Mouse (Mus musculus) liver, embryonic 14.5 days (tissue): ENCODE results near the gene Plxnb2. TPM values are rescaled to one million over a fixed set of nuclear protein-coding genes. Genes with fewer than 3 reads are reported as not detected.

ENCODE experiments used
- ATAC-seq: fragments of 200-750 bp; cut with Nextera tagmentation; 2 replicates; pipeline ENCODE4 v1.8.0; 2017; ENCODE audit warnings: moderate number of reproducible peaks, mild to moderate bottlenecking, moderate library complexity; ENCODE audit not compliant: insufficient read depth
- DNase-seq, 3 experiments: peaks; one replicate each; pipeline ENCODE4 v3.0.0-alpha.2; 2012 to 2013; ENCODE audit warnings: low read depth in 3 of 3, low spot score in 3 of 3
- H3K27ac ChIP-seq: fragments of 300-500 bp; sonication (generic); 2 replicates; pipeline ENCODE4 v1.5.1; 2014; ENCODE audit warnings: moderate library complexity, mild to moderate bottlenecking, control low read depth, inconsistent platforms
- H3K27me3 ChIP-seq: fragments of 300-500 bp; sonication (generic); 2 replicates; pipeline ENCODE4 v1.6.1; 2014; ENCODE audit warnings: mild to moderate bottlenecking, low read length, moderate library complexity; ENCODE audit not compliant: control insufficient read depth, insufficient read depth
- H3K36me3 ChIP-seq: fragments of 300-500 bp; sonication (generic); replicated peaks from 2 replicates; pipeline ENCODE4 v1.6.1; 2014; ENCODE audit warnings: low read depth; ENCODE audit not compliant: control insufficient read depth, insufficient read depth
- H3K4me1 ChIP-seq, 2 experiments: fragments of 200-500 bp in 1 of 2; fragments of 300-500 bp in 1 of 2; sonication (generic) in 1 of 2; replicated peaks; 2 replicates each; pipeline ENCODE4 v1.6.1; 2012 to 2014; ENCODE audit warnings: antibody characterized with exemption in 1 of 2, inconsistent platforms in 1 of 2, low read length in 1 of 2; ENCODE audit not compliant: control insufficient read depth in 2 of 2, insufficient read depth in 2 of 2
- H3K4me2 ChIP-seq: fragments of 300-500 bp; sonication (generic); 2 replicates; pipeline ENCODE4 v1.6.1; 2014; ENCODE audit warnings: low read depth, mild to moderate bottlenecking, control low read depth, moderate library complexity
- H3K4me3 ChIP-seq, 2 experiments: fragments of 200-500 bp in 1 of 2; fragments of 300-500 bp in 1 of 2; sonication (generic) in 1 of 2; 2 replicates each; pipeline ENCODE4 v1.5.1; 2012 to 2014; ENCODE audit warnings: low read depth in 2 of 2, low read length in 2 of 2, mild to moderate bottlenecking in 2 of 2, control low read depth in 1 of 2, inconsistent platforms in 1 of 2, moderate library complexity in 1 of 2; ENCODE audit not compliant: insufficient read depth in 1 of 2
- H3K9ac ChIP-seq: fragments of 300-500 bp; sonication (generic); replicated peaks from 2 replicates; pipeline ENCODE4 v1.6.1; 2014; ENCODE audit warnings: mild to moderate bottlenecking, control low read depth, moderate library complexity
- H3K9me3 ChIP-seq: fragments of 300-500 bp; sonication (generic); 2 replicates; pipeline ENCODE4 v1.6.1; 2016; ENCODE audit warnings: low read length, mixed read lengths; ENCODE audit not compliant: control insufficient read depth
- CTCF ChIP-seq: IDR thresholded peaks from 2 replicates; pipeline ENCODE4 v1.5.1; 2016; ENCODE audit warnings: antibody characterized with exemption, low read depth, control low read depth
- EP300 ChIP-seq: IDR thresholded peaks from 2 replicates; pipeline ENCODE4 v1.6.1; 2016; ENCODE audit warnings: antibody characterized with exemption, low read depth
- WGBS: fragments of 180-500 bp; shearing (Covaris S2); extraction: QIAGEN DNeasy Blood & Tissue Kit; methylation state at CpG from one replicate; pipeline ENCODE4 v1.1.7; 2014; ENCODE audit not compliant: insufficient replicate concordance; 5-methylcytosine and 5-hydroxymethylcytosine counted together
- polyA plus RNA-seq, 2 experiments: library from polyadenylated mRNA; depleted of rRNA in 1 of 2; stranded (reverse) in 1 of 2; unstranded in 1 of 2; fragments of >200 nt; fragmentation: Nextera tagmentation in 1 of 2; extraction: Ambion mirVana in 1 of 2; gene quantifications; 2 replicates each; pipeline versions ENCODE4 v1.2.1 to v1.2.3; 2012 to 2014

Plxnb2 gene
- polyA plus RNA-seq, 2 experiments: 16.4 to 23.7 TPM

DNA sequence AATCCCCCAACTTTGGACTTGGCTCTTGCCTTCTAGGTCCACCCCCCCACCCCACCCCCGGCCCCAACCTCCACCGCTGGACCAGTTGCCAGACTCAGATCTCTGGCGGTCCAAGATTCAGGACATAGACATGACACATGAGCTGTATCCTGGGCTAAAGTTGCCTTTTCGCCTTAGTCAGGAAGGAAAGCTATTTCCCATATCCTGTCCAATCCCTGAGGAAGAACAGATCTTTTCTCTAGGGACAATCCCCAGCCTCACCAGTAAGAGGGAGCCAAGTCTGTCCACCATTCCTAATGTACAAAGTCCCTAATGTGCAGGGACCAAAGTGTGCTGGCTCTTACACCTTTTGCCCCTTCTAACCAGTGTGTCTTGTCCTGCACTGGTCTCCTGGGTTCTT is 38.7 kb downstream of the Plxnb2 start:
- H3K36me3 ChIP-seq: no peaks in the 10 kb centered on the region
- WGBS: 44% methylated on average over 4 of the region's 4 CpGs
- no peaks in the 10 kb centered on the region for H3K4me1 ChIP-seq
- ATAC-seq (no peak), DNase-seq (no peak)
- H3K4me2 ChIP-seq: no peak overlapping the region
- no peak overlapping the region for H3K4me3 ChIP-seq
- no peak overlapping the region for H3K27ac ChIP-seq
- no peaks in the 10 kb centered on the region for H3K9me3 ChIP-seq
- TF ChIP-seq CTCF (no peak), EP300 (no peak)
- H3K27me3 ChIP-seq: peaks cover 61% of the 10 kb centered on the region
- H3K9ac ChIP-seq: no peak overlapping the region

DNA sequence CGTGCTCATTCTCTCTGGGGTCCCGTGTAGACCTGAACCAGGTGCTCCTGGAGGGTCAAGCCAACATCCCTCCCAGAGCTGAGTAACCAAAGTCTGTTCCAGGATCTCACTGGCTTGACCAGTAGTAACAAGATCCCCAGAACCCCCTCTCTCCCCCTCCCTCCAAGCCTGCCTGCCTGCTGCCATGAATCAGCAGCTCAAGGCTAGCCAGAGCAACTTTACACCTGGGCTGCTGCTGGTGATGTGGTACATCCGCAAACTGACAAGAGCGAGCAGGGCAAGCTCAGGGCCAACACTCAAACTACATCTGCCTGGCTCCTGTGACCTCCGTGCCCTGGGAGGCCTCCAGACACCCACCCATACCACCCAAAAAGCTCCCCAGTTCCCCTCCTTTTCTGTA is 39.1 kb downstream of the Plxnb2 start:
- no peak overlapping the region for H3K27ac ChIP-seq
- H3K27me3 ChIP-seq: peaks cover 57% of the 10 kb centered on the region
- no peak for DNase-seq
- H3K4me2 ChIP-seq: no peak overlapping the region
- H3K9me3 ChIP-seq: no peaks in the 10 kb centered on the region
- TF ChIP-seq CTCF (no peak), EP300 (no peak)
- ATAC-seq: no peak
- 20% methylated on average over 5 of the region's 5 CpGs for WGBS
- no peak overlapping the region for H3K4me3 ChIP-seq
- no peaks in the 10 kb centered on the region for H3K4me1 ChIP-seq
- H3K36me3 ChIP-seq: no peaks in the 10 kb centered on the region
- no peak overlapping the region for H3K9ac ChIP-seq

DNA sequence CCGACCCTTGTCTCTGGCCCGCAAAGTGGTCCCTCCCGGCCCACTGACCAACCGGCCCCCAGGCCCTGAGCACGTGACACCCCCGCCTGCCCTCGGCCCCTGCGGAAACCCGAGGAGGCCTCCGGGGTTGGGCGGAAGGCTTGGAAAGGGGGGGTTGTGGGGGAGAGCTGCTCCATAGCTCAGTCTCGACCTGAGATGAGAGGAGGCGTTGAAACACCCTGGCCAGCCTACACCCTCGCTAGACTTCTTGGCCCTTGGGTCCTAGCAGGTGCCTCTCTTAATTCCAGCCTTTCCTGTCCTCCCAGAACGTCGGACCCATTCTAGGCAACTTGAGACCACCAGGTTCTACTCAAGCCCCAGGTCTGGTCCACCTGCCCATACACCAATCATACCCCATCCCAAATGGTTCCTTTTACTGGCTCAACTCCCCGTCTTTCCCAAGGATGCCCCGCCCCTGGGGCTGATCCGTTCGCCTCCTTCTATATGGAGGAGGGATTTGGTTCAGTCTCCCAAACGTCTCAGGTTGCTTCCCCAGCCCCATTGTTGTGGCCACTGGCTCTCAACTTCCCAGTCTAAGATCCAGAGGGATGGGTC is 39.8 kb downstream of the Plxnb2 start, which contains the start of gene Mapk12:
TSS of gene Mapk12 (minus strand) at position 45 of the 594 bp plus-strand sequence.
- TF ChIP-seq EP300 (no peak), CTCF (no peak)
- Histone ChIP-seq H3K4me2 (peak within 1 kb of the TSS; percentile 32), H3K36me3 (no peaks in the 10 kb centered on the region), H3K27me3 (peaks cover 50% of the 10 kb centered on the region), H3K9me3 (no peaks in the 10 kb centered on the region), H3K4me1 (no peaks in the 10 kb centered on the region), H3K4me3 (peak within 1 kb of the TSS; percentile 15 to 16; a peak in 2 of 4 replicates), H3K9ac (no peak within 1 kb of the TSS), H3K27ac (no peak within 1 kb of the TSS)
- 3% methylated on average over 21 of the region's 21 CpGs for WGBS
- DNase-seq (no peak), ATAC-seq (no peak)

DNA sequence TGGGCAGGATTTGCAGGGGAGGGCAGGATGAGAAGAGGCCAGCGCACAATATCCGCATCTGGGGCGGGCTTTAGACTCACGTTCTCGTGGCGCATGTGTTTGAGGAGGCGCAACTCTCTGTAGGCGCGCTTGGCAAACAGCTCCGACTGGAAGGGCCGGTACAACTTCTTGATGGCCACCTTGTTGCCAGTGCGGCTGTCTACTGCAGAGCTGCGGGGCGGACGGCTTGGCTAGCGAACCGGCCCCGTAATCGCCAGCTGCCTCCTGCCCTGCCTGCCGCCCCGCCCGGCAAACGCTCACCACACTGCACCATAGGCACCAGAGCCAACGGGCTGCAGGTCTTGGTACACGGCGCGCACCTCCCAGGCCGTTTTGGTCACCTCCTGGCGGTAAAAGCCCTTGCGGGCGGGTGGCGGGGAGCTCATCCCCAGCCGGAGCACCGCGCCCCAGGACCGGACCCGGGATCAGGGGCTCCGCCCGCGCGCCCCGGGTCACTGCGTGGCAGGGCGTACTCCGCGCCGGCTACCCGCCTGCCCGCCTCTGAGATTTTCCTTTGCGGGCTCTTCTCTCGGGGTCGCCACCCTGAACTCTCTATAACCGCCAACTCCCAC is 40.4 kb downstream of the Plxnb2 start:
- H3K9me3 ChIP-seq: no peaks in the 10 kb centered on the region
- peak overlapping the region; percentile 32 for H3K4me2 ChIP-seq
- TF ChIP-seq CTCF: no peak
- H3K27ac ChIP-seq: no peak overlapping the region
- peaks cover 48% of the 10 kb centered on the region for H3K27me3 ChIP-seq
- no peak overlapping the region for H3K9ac ChIP-seq
- WGBS: under 1% methylated on average over 53 of the region's 53 CpGs
- H3K36me3 ChIP-seq: no peaks in the 10 kb centered on the region
- H3K4me3 ChIP-seq: peak overlapping the region; percentile 15 to 16; a peak in 2 of 4 replicates
- ATAC-seq (no peak), DNase-seq (no peak)
- no peaks in the 10 kb centered on the region for H3K4me1 ChIP-seq

DNA sequence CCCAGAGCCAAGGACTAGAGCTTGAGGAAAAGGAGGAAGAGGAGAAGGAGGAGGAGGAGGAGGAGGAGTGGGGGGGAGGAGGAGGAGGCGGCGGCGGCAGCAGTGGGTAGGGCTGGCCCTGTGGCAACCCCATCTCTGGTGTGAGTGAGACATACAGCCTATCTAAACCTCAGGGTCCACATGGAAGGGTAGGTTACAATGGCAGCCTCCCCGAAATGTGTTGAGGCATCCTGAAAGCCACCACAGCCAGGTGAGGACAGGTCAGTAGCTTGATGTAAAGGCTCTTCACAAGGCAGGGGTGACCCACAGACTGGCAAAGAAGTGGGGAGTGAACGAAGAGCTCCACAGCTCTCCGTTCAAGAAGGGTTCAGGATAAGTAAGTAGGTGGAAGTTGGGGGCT is 42.1 kb downstream of the Plxnb2 start:
- no peak overlapping the region for H3K9ac ChIP-seq
- no peak overlapping the region for H3K4me2 ChIP-seq
- TF ChIP-seq CTCF (no peak), EP300 (no peak)
- peaks cover 48% of the 10 kb centered on the region for H3K27me3 ChIP-seq
- whole genome bisulfite sequencing: 71% methylated on average over 6 of the region's 6 CpGs
- H3K27ac ChIP-seq: no peak overlapping the region
- DNase-seq (no peak), ATAC-seq (no peak)
- no peaks in the 10 kb centered on the region for H3K36me3 ChIP-seq
- no peaks in the 10 kb centered on the region for H3K9me3 ChIP-seq
- no peaks in the 10 kb centered on the region for H3K4me1 ChIP-seq
- H3K4me3 ChIP-seq: no peak overlapping the region
